Mouse (Mus musculus) lung, postnatal 10 days (tissue): ENCODE data around the gene 9230102O04Rik.

Source experiments
- DNase-seq: peaks from one replicate; pipeline ENCODE4 v3.0.0; 2021

9230102O04Rik gene

GRCm38 (mm10) chr2:9867092-9867825 lies 22.1 kb downstream of the 9230102O04Rik start:
- DNase-seq, result no peak

GRCm38 (mm10) chr2:9860698-9861097 lies 28.6 kb downstream of the 9230102O04Rik start:
- no peak for DNase-seq

- no peak for DNase-seq
Observed at GRCm38 (mm10) chr2:9855861-9856260, 33.5 kb downstream of the 9230102O04Rik start.

- DNase-seq, result no peak
Observed at GRCm38 (mm10) chr2:9852851-9853576, 36.3 kb downstream of the 9230102O04Rik start.

GRCm38 (mm10) chr2:9835195-9835594 lies 54.1 kb downstream of the 9230102O04Rik start:
- no peak for DNase-seq

- DNase-seq, result no peak
Observed at GRCm38 (mm10) chr2:9833712-9834111, 55.6 kb downstream of the 9230102O04Rik start.
